Mouse (Mus musculus) gastrocnemius, postnatal 14 days (tissue): ENCODE measurements around the gene Mcat. TPM values are rescaled to one million over a fixed set of nuclear protein-coding genes. Genes with fewer than 3 reads are reported as not detected.

Experiments used
- DNase-seq: peaks from one replicate; pipeline ENCODE4 v3.0.0; 2021; ENCODE audit warnings: mixed read lengths
- intact Hi-C: fragments of 180-260 bp; cut with DNase I; formaldehyde crosslinking; loops from one replicate; pipeline ENCODE4 v1.15.1; 2025; ENCODE audit warnings: low total_unique reads
- long read RNA-seq, 2 experiments: library from polyadenylated mRNA; stranded (forward); transcript quantifications; one replicate each; pipeline ENCODE4 v2.0.0; 2021
- total RNA-seq, 2 experiments: library from RNA; stranded (reverse); gene quantifications; 2 replicates each; pipeline ENCODE4 v1.2.3; 2021

Gene Mcat
- 10 to 100 TPM; 20.4 to 21.9 TPM for total RNA-seq
- long read RNA-seq, experiment 1, transcript Mcat-206 (3 exons, 740 nt), result minor isoform, 8 of 57 reads
- long read RNA-seq, experiment 1, transcript Mcat-201 (4 exons, 1,917 nt), result major isoform, 41 of 57 reads
- long read RNA-seq, experiment 1, partial matches to known transcripts, result 1 of 57 reads
- long read RNA-seq, experiment 1, other reads (novel, unspliced or antisense), result 6 of 57 reads
- long read RNA-seq, experiment 2, transcript Mcat-201 (4 exons, 1,917 nt), result major isoform, 34 of 48 reads
- long read RNA-seq, experiment 2, transcript Mcat-206 (3 exons, 740 nt), result minor isoform, 9 of 48 reads
- long read RNA-seq, experiment 2, partial matches to known transcripts, result 0 of 48 reads
- long read RNA-seq, experiment 2, other reads (novel, unspliced or antisense), result 4 of 48 reads

DNA sequence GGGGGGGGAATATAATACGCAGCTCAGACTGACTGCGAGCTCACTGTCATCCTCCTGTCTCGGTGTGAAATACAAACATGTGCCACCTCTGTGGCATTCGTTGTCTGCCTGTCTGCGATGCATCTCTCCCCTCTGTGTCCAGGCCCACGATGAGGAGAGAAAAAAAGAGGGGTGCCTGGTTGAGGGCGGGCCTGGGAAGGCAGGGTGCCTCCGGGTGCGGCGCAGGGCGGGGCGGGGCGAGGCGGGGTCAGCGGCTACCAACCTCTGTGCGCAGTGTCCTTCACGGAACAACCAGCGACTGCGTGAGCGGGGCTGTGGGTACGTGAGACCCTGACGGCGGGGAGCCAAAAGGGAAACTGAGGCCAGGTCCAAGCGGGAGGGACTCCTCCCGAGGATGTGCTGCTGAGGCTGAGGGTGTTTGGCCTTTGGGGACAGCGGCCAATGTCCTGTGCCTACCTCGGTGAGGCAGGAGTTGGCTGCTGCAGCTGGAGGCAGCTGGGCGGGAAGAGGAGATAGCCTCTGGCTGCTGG lies at the start of gene Mcat, which contains the start of gene Tspo:
Mcat (minus strand) TSS at position 461 of the 530 bp plus-strand sequence.
Tspo (plus strand) TSS at position 266 of the 530 bp plus-strand sequence.
- intact Hi-C loops, result no loop called here
- peak; percentile 66 for DNase-seq

DNA sequence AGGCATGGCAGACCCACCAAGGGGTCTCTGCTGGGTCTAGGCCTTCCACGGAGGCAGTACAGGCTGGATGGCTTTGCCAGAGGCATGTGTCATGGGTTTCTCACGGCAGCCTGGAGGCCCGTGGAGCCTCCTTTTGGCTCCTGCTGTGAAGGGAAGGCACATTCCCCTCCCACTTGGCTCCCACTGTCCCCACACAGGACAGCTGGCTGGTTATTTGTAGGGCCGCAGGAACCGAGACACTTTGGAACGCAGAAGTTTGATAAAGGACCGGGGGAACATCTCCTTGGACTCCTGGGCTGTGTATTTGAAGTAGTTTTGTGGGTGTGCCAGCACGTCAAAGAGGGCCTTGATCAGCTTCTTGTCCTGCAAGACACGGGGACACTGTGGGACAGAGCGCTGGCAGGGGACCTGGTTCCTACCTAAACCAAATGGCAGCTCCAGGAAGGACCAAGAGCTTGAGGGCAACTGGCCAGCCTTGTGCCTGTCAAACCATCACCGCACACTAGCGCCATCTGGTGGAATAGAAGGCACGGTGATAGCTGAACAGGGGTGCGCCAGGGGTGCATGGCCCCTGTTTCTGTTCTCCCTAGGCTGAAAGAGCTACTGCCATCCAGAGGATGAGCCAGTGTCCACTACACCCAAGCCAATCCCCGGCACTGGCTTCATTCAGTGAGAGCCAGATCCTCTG lies 43.7 kb upstream of the Mcat start:
- intact Hi-C loops, result no loop called here
- peak; percentile 79 for DNase-seq

DNA sequence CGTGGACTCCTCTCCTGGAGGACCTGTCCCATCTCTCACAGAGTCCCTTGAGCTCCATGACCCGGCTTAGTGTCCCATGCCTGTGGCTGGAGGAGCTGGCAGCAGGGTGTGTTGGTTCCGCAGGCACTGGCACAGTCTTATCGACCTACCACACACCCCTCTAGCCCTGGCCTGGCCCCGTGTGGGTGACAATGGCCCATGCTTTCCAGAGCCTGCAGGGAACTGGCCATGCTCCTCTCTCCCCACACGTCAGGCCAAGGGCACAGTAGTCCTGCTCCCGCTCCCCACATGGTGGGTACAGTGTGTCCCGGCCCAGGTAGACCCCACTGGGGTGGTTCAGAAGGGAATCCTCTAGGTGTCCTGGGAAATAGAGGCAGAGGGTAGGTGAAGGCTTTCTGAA lies 43.1 kb upstream of the Mcat start:
- intact Hi-C loops, result no loop called here
- DNase-seq, result no peak

DNA sequence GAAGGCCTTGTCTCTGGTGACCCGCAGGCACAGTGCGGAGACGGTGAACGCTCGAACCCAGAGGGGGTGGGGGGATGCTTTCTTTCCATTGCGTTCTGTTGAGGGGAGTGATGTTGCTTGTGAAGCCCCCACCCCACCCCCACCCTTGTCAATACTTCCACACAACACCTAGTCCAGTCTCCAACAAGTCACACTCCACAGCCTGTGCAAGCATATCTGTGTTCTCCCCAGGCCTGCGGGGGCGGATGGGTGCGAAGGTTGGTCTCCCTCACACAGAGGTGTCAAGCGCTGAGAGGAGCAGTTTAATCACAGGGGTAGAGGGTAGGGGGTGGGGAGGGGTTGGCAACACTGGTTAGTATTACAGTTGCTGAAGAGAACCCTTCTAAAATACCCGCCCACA lies 42.6 kb upstream of the Mcat start:
- intact Hi-C loops, result no loop called here
- no peak for DNase-seq

DNA sequence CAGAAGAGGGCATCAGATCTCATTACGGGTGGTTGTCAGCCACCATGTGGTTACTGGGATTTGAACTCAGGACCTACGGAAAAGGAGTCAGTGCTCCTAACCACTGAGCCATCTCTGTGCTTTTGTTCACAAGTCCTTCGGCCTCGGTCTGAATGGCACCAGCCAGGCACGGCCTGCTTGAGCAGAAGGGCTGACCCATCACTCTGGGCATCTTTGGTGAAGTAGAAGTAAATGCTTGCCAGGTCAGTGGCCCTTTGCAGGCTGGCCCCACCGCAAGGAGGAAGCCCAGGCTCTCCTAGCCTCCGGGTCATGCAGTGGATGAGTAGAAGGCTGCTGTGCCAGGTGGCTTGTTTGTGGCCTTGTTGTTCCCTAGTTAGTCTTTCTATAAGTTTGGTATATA lies 39.8 kb upstream of the Mcat start:
- DNase-seq, result no peak
- intact Hi-C loops, result no loop called here

DNA sequence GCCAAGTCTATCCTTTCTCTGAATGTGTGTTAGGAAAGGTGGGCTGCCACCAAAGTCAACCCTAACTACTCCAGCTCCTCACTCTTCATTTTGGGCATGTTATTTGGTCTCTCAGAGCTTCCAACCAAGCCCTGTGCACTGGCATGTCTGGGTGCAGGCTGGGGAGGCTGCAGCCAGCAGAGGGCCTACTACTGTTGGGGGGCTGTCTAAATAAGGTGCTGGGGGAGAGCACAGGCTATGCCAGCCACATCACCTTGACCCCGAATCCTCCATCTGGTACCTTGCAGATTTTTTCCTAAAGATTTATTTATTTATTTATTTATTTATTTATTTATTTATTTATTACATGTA lies 39.4 kb upstream of the Mcat start:
- intact Hi-C loops, result no loop called here
- DNase-seq, result no peak

DNA sequence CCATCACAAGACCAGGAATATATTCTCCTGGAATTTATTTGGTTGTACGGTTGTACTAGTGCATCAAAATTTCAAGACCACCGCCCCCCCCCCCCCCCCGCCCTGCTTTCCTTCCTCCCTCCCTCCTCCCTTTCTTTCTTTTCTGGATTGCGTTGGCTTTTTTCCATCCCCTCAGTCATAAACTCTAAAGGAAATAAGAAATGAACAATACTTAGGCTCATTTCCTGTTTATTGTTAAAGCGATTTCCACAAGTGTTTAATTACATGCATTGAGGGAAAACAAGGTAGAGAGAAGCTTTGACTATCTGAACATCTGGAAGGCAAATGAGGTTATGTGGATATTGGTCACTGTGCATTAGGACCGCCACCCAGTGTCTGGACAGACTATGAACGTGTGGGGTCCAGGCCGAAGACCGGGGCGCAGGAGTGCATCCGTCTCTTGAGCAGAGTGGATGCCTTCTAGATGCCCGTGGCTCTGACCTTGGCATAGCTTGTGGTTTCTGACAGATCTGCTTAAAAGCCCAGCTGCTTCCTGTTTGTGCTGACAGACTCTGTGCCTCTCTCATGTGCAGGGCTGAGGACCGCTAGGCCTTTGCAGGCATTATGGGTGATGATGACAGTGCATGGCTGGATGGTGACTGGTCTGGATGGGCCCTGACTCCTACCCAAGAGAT lies 38.9 kb upstream of the Mcat start:
- intact Hi-C loops, result no loop called here
- no peak for DNase-seq

GRCm38 (mm10) chr15:83601185-83601584 lies 37.6 kb upstream of the Mcat start:
- intact Hi-C loops, result no loop called here
- no peak for DNase-seq

GRCm38 (mm10) chr15:83596833-83597232 lies 33.2 kb upstream of the Mcat start:
- intact Hi-C loops, result no loop called here
- DNase-seq, result no peak

- no peak for DNase-seq
- intact Hi-C loops, result no loop called here
Observed at GRCm38 (mm10) chr15:83595364-83595711, 31.8 kb upstream of the Mcat start.

- intact Hi-C loops, result no loop called here
- peak; percentile 94 for DNase-seq
Observed at GRCm38 (mm10) chr15:83594513-83595363, 31.2 kb upstream of the Mcat start, which contains the start of gene Ttll12. Gene Ttll12, minus strand, starts transcription at chr15:83595157.

DNA sequence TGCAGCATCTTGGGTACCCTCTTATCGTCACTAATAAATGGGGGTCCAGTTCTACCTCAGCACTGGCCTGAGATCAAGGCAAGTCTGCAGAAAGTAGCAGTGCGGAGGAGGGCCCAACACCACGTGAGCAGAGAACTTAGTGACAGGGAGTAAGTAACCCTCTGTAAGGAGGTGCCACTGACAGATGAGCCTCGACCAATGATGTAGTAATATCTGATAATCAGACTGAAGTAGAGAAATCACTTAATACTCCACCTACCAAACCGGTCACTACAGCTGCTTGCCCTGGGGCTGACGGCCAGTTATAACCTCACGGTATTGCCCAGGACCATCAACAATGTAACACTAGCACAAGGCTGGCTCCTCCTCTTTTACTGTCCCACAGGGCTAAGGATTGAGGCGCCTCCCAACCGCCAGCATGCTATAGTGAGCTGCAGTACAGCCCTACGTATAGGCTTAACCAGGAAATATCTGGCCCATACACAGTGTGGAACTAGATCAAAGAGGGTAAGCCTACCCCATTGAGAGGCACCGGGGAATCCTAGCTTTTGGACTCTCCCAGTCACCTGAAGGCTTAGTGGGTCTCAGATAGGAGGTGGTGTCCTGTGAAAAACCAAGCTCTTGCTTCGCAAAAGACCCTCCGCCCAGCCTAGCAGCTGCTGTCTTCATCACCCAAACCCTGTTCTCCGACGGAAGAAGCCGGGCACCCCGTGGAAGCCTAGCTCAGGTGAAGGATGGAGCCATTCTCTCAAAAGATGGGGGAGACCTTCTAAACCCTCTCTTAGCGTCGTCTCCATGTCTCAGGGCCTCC lies 30.3 kb upstream of the Mcat start:
- no peak for DNase-seq

GRCm38 (mm10) chr15:83593189-83593585 lies 29.6 kb upstream of the Mcat start:
- intact Hi-C loops, result no loop called here
- DNase-seq, result no peak

More for the DNA sequence above, 30.3 kb upstream of the Mcat start:
- intact Hi-C loops, result no loop called here

- intact Hi-C loops, result no loop called here
Observed at GRCm38 (mm10) chr15:83592260-83593188, 28.9 kb upstream of the Mcat start.

GRCm38 (mm10) chr15:83591758-83592157 lies 28.2 kb upstream of the Mcat start:
- intact Hi-C loops, result no loop called here
- no peak for DNase-seq

More at GRCm38 (mm10) chr15:83592260-83593188, 28.9 kb upstream of the Mcat start:
- no peak for DNase-seq

- DNase-seq, result no peak
- intact Hi-C loops, result no loop called here
Observed at GRCm38 (mm10) chr15:83590841-83591240, 27.3 kb upstream of the Mcat start.

DNA sequence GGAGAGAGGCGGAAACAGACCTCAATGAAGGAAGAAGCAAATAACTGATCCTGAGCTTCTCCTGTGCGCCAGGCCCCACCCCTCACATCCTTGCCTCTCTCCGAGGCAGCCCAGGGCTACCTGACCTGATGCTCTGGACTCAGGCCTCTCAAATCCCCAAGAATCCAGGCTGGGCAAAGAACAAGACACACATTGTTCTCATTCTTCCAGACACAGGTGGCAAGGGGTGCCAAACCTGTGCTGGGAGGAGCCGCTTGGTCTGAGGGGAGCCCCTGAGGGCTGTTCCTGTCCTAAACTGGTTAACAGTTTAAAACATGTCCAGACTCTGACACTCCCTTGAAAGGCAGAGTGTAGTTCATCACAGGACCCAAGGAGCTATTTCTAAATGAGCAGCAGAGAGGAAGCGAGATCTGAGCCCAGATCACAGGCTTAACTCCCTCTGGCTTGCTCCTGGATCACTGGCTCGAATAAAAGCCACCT lies 21.2 kb upstream of the Mcat start:
- DNase-seq, result no peak
- intact Hi-C loops, result no loop called here
